Mouse (Mus musculus) CH12.LX (cell line): ENCODE data around the gene Ccdc15. TPM values are rescaled to one million over a fixed set of nuclear protein-coding genes. Genes with fewer than 3 reads are reported as not detected.

ENCODE experiments used
- DNase-seq: peaks from one replicate; pipeline ENCODE4 v3.0.0-alpha.2; 2013; ENCODE audit errors: extremely low read depth
- H3K27ac ChIP-seq: 2 replicates; pipeline ENCODE4 v1.5.1; 2012; ENCODE audit warnings: low read depth, mild to moderate bottlenecking, control low read depth, moderate library complexity; ENCODE audit not compliant: insufficient read depth
- H3K27me3 ChIP-seq: replicated peaks from 2 replicates; pipeline ENCODE3; 2012; ENCODE audit warnings: inconsistent platforms
- H3K36me3 ChIP-seq, 2 experiments: replicated peaks in 1 of 2; 2 replicates each; pipeline versions ENCODE3 to v1.6.1; 2012; ENCODE audit warnings: inconsistent platforms in 1 of 2, low read length in 1 of 2, mild to moderate bottlenecking in 1 of 2, mixed read lengths in 1 of 2, moderate library complexity in 1 of 2; ENCODE audit not compliant: control insufficient read depth in 1 of 2, insufficient read depth in 1 of 2
- H3K4me1 ChIP-seq, 2 experiments: 2 replicates each; pipeline ENCODE4 v1.6.1; 2012; ENCODE audit warnings: inconsistent platforms in 1 of 2, moderate library complexity in 1 of 2; ENCODE audit not compliant: insufficient read depth in 2 of 2, control insufficient read depth in 1 of 2
- H3K4me2 ChIP-seq: 2 replicates; pipeline ENCODE4 v1.6.1; 2012; ENCODE audit warnings: low read depth, mild to moderate bottlenecking, control low read depth; ENCODE audit not compliant: poor library complexity, insufficient read depth, severe bottlenecking
- H3K4me3 ChIP-seq, 3 experiments: fragments of 150-350 bp in 1 of 3; sonication (generic) in 1 of 3; replicated peaks in 1 of 3; 2 replicates each; pipeline versions ENCODE3 to v1.5.1; 2011 to 2012; ENCODE audit warnings: low read depth in 2 of 3, low read length in 2 of 3, mild to moderate bottlenecking in 2 of 3, moderate library complexity in 2 of 3, control low read depth in 1 of 3, improper control_type of control experiment in 1 of 3, inconsistent platforms in 1 of 3, mixed read lengths in 1 of 3; ENCODE audit not compliant: poor library complexity in 1 of 3
- H3K79me2 ChIP-seq: replicated peaks from 2 replicates; pipeline ENCODE4 v1.6.1; 2012; ENCODE audit warnings: mild to moderate bottlenecking, moderate library complexity; ENCODE audit not compliant: control insufficient read depth, poor library complexity, insufficient read depth, severe bottlenecking; ENCODE audit errors: extremely low read depth
- H3K9ac ChIP-seq: 2 replicates; pipeline ENCODE4 v1.6.1; 2012; ENCODE audit warnings: low read depth, mild to moderate bottlenecking, control low read depth, moderate library complexity; ENCODE audit not compliant: insufficient read depth
- H3K9me3 ChIP-seq: replicated peaks from 2 replicates; pipeline ENCODE3; 2012; ENCODE audit warnings: low read length, inconsistent platforms, mixed read lengths
- BHLHE40 ChIP-seq: IDR thresholded peaks from 2 replicates; pipeline ENCODE4 v1.6.1; 2011; ENCODE audit warnings: mild to moderate bottlenecking, low read depth, low read length, improper control_type of control experiment
- CHD1 ChIP-seq: IDR thresholded peaks from 2 replicates; pipeline ENCODE4 v1.6.1; 2012; ENCODE audit warnings: low read depth, low read length, improper control_type of control experiment, inconsistent platforms
- CHD2 ChIP-seq: IDR thresholded peaks from 2 replicates; pipeline ENCODE4 v1.6.1; 2011; ENCODE audit warnings: low read length, improper control_type of control experiment
- CTCF ChIP-seq, 2 experiments: IDR thresholded peaks in 1 of 2; conservative IDR thresholded peaks in 1 of 2; 2 replicates each; pipeline ENCODE4 v1.5.1; 2011 to 2012; ENCODE audit warnings: low read depth in 2 of 2, low read length in 2 of 2, improper control_type of control experiment in 1 of 2, inconsistent platforms in 1 of 2, mild to moderate bottlenecking in 1 of 2, moderate library complexity in 1 of 2
- E2F4 ChIP-seq: IDR thresholded peaks from 2 replicates; pipeline ENCODE4 v1.6.1; 2011; ENCODE audit warnings: low read depth, low read length, improper control_type of control experiment; ENCODE audit not compliant: insufficient replicate concordance
- ELF1 ChIP-seq: IDR thresholded peaks from 2 replicates; pipeline ENCODE4 v1.6.1; 2014; ENCODE audit warnings: low read depth, mild to moderate bottlenecking, inconsistent platforms, low read length, improper control_type of control experiment
- EP300 ChIP-seq: IDR thresholded peaks from 2 replicates; pipeline ENCODE4 v1.6.1; 2011; ENCODE audit warnings: low read length, improper control_type of control experiment
- ETS1 ChIP-seq: conservative IDR thresholded peaks from 2 replicates; pipeline ENCODE4 v1.6.1; 2012; ENCODE audit warnings: low read depth, mild to moderate bottlenecking, inconsistent platforms, low read length, improper control_type of control experiment, moderate library complexity
- HCFC1 ChIP-seq: IDR thresholded peaks from 2 replicates; pipeline ENCODE4 v1.6.1; 2012; ENCODE audit warnings: low read depth, mild to moderate bottlenecking, inconsistent platforms, low read length, improper control_type of control experiment
- IRF4 ChIP-seq: IDR thresholded peaks from 2 replicates; pipeline ENCODE4 v1.6.1; 2014; ENCODE audit warnings: low read depth, mild to moderate bottlenecking, inconsistent platforms, low read length, improper control_type of control experiment
- MAFK ChIP-seq: IDR thresholded peaks from 2 replicates; pipeline ENCODE4 v1.6.1; 2011; ENCODE audit warnings: low read length, improper control_type of control experiment; ENCODE audit not compliant: insufficient replicate concordance
- MAX ChIP-seq: IDR thresholded peaks from 2 replicates; pipeline ENCODE4 v1.6.1; 2011; ENCODE audit warnings: low read length, improper control_type of control experiment
- MXI1 ChIP-seq: IDR thresholded peaks from 2 replicates; pipeline ENCODE4 v1.6.1; 2011; ENCODE audit warnings: mild to moderate bottlenecking, low read depth, low read length, improper control_type of control experiment
- MYC ChIP-seq: IDR thresholded peaks from 2 replicates; pipeline ENCODE4 v1.6.1; 2011; ENCODE audit warnings: low read depth, mild to moderate bottlenecking, improper control_type of control experiment, low read length
- NRF1 ChIP-seq: IDR thresholded peaks from 2 replicates; pipeline ENCODE4 v1.6.1; 2014; ENCODE audit warnings: low read depth, mild to moderate bottlenecking, inconsistent platforms, low read length, improper control_type of control experiment, moderate library complexity
- PAX5 ChIP-seq: IDR thresholded peaks from 2 replicates; pipeline ENCODE4 v1.6.1; 2012; ENCODE audit warnings: low read length, inconsistent platforms, mixed read lengths
- TBP ChIP-seq: conservative IDR thresholded peaks from 2 replicates; pipeline ENCODE4 v1.6.1; 2011; ENCODE audit warnings: low read depth, low read length, improper control_type of control experiment
- USF1 ChIP-seq: IDR thresholded peaks from 2 replicates; pipeline ENCODE4 v1.6.1; 2014; ENCODE audit warnings: low read depth, mild to moderate bottlenecking, inconsistent platforms, low read length, improper control_type of control experiment
- USF2 ChIP-seq: conservative IDR thresholded peaks from 2 replicates; pipeline ENCODE4 v1.6.1; 2011; ENCODE audit warnings: low read depth, low read length, improper control_type of control experiment
- ZKSCAN1 ChIP-seq: IDR thresholded peaks from 2 replicates; pipeline ENCODE4 v1.6.1; 2012; ENCODE audit warnings: low read depth, inconsistent platforms, low read length, improper control_type of control experiment, borderline replicate concordance
- dilution Hi-C: fragments of 300-500 bp; cut with MboI; formaldehyde crosslinking; loops from 2 replicates; pipeline ENCODE4 v1.14.3; 2020; ENCODE audit warnings: low sequenced_read_pairs; ENCODE audit not compliant: extremely low pct_unique_long_range_greater_than_20kb, extremely low pct_ligation_motif_present
- in situ Hi-C: fragments of 300-500 bp; cut with MboI; formaldehyde crosslinking; loops from 3 replicates; pipeline ENCODE4 v1.14.3; 2019; ENCODE audit warnings: low sequenced_read_pairs, low pct_ligation_motif_present, low pct_unique_long_range_greater_than_20kb, mixed read lengths
- polyA plus RNA-seq: library from polyadenylated mRNA; unstranded; fragments of >175 nt; gene quantifications from 2 replicates; pipeline ENCODE4 v1.2.1, GENCODE M21; 2012; ENCODE audit warnings: low read depth; ENCODE audit not compliant: insufficient read length
- total RNA-seq, 2 experiments: library from RNA; depleted of rRNA; stranded (reverse); fragments of 300-350 nt in 1 of 2; fragments of >200 nt in 1 of 2; gene quantifications; 2 replicates each; pipeline ENCODE4 v1.2.3; 2012 to 2014

Gene Ccdc15
- total and polyA plus RNA-seq, 3 experiments: 5.3 to 7.0 (median 6.3) TPM

- dilution Hi-C loops (no loop called here), in situ Hi-C loops (no loop called here)
- no peak for DNase-seq
- Histone ChIP-seq H3K36me3 (peaks cover 27 to 63% of the 10 kb centered on the region in 2 experiments), H3K9me3 (no peaks in the 10 kb centered on the region), H3K27ac (no peak overlapping the region), H3K79me2 (no peaks in the 10 kb centered on the region), H3K4me1 (peaks cover 8 to 71% of the 10 kb centered on the region in 2 experiments), H3K4me3 (no peak overlapping the region), H3K9ac (no peak overlapping the region), H3K27me3 (no peaks in the 10 kb centered on the region), H3K4me2 (no peak overlapping the region)
- TF ChIP-seq MXI1 (no peak), USF2 (no peak), PAX5 (no peak), CHD2 (no peak), CHD1 (no peak), E2F4 (no peak)
These were observed 105.5 kb downstream of the Ccdc15 start for GRCm38 (mm10) chr9:37242764-37243163.

DNA sequence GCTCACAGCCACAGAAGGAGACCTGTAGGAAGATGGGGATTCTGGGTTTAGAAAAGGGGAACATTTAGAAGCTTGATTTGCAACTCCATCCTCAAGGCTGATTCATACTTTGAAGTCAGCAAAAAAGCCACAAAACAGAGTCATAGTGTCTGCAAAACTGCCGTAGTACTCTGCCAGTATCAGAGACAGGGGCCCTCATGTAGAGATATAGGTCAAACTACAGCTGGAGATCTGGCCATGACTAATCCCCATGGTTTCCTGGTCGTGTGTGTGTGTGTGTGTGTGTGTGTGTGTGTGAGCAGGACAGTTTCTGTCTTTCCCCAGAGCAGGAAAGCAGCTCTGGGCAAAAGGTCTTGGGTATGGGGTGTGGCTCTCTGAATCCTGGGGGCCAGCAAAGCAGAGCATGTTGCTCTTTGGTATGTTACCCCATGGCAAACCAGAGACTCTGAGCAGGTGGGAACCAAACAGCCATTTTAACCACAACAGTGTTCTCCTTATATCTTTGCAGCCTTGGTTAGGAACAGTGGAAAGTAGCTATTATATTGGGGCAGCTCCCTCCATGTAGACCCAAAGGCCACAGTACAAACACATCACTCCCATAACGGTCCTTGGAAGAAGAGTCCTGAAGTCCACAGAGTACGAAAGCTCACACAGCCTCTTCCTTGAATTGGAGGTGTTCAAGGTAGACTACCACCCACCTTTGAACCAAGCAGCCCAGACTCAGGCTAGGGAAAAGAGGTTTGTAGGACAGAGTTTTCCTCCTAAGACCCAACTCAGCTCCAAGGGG is 112.1 kb downstream of the Ccdc15 start:
- H3K9me3 ChIP-seq: no peaks in the 10 kb centered on the region
- peaks cover 0 to 33% of the 10 kb centered on the region in 2 experiments; a peak in 3 of 4 replicates for H3K4me1 ChIP-seq
- DNase-seq: peak; percentile 19
- H3K9ac ChIP-seq: no peak overlapping the region
- no peaks in the 10 kb centered on the region for H3K27me3 ChIP-seq
- no peak overlapping the region for H3K27ac ChIP-seq
- dilution Hi-C loops (no loop called here), in situ Hi-C loops (no loop called here)
- no peak overlapping the region for H3K4me2 ChIP-seq
- no peaks in the 10 kb centered on the region for H3K79me2 ChIP-seq
- TF ChIP-seq USF1 (no peak), ETS1 (0 out of 2 replicates have a peak, but pooled peaks have one; percentile 22)
- peaks cover 59 to 97% of the 10 kb centered on the region in 2 experiments for H3K36me3 ChIP-seq
- no peak overlapping the region for H3K4me3 ChIP-seq

GRCm38 (mm10) chr9:37232201-37233195 is 115.7 kb downstream of the Ccdc15 start:
- no peaks in the 10 kb centered on the region for H3K9me3 ChIP-seq
- no peak for TF ChIP-seq BHLHE40
- no peak for TF ChIP-seq MYC
- TF ChIP-seq MAFK: no peak
- TF ChIP-seq CTCF (conservative IDR thresholded peaks at IDR 0.05 in 1 of 2, IDR thresholded peaks at IDR 0.05 in 1 of 2; ENCODE audit: low read depth in 2 of 2, low read length in 2 of 2): no peak
- no peak for TF ChIP-seq TBP
- TF ChIP-seq ELF1: no peak
- no peak for TF ChIP-seq HCFC1
- no peak for TF ChIP-seq IRF4
- TF ChIP-seq EP300: no peak
- TF ChIP-seq MAX: no peak
- TF ChIP-seq ZKSCAN1: no peak
- TF ChIP-seq NRF1: no peak
- no peak overlapping the region for H3K9ac ChIP-seq
- no peak for DNase-seq
- H3K27me3 ChIP-seq: no peaks in the 10 kb centered on the region
- H3K4me2 ChIP-seq: no peak overlapping the region
- no peaks in the 10 kb centered on the region for H3K79me2 ChIP-seq
- H3K27ac ChIP-seq: no peak overlapping the region
- H3K36me3 ChIP-seq: peaks cover 40 to 98% of the 10 kb centered on the region in 2 experiments
- dilution Hi-C loops: no loop called here
- peaks cover 0 to 37% of the 10 kb centered on the region in 2 experiments; a peak in 2 of 4 replicates for H3K4me1 ChIP-seq
- in situ Hi-C loops: no loop called here
- no peak overlapping the region for H3K4me3 ChIP-seq
